Mouse (Mus musculus): Measurements from ENCODE around the gene Irgq. TPM values are rescaled to one million over a fixed set of nuclear protein-coding genes. Genes with fewer than 3 reads are reported as not detected.
"Not testable (repeated sequence)": the region's sequence is repeated elsewhere in the genome, so short reads cannot be mapped to it uniquely, and the experiment has no call there.

The Irgq gene
- polyA plus RNA-seq (2012; rRNA removed): 8.5 and 12.3 TPM in 2 replicates

DNA sequence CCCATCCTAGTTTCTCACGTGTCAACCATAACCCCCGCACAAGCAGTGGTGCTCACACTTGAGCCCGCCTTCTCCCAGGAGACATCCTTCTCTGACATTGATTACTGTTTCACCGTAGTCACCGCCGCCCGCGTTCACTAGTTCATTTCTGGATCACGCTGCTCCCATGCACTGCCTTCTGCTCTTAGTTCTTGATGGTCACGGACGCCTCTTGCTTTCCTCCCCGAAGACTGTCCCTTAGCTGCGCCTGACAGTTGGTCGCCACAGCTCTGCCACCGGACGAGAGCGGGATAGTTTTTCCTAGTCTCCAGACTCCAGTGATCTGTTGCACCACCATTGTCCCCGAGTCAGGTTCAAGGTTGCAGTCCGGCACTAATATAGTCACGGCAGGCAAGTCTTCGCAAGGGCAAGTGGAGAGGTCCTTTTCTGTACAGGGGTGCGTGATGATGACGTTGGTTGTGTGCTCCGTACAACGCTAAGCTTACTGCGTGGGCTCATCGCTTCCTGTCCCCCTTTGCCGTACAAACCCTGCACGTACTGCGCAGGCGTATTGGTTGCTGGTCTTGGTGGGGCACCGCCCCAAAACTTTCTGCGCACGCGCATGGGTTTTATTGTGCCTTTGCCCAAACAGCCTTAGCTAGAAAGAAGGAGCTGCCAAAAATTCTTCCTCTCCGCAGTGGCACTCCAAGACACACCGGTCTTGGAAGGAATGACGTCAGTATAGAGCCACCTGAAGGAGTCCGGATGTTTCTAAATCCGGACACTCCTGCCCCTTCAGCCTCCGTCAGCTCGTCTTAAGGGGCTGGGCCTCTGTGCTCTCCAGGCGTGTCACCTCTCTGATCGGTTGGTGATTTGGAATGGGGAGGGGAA is at the start of gene Irgq:
Gene Irgq (plus strand): TSS at position 628 of the 870 bp plus-strand sequence.
- Histone ChIP-seq H3K27ac (ENCODE audit: insufficient read depth, low read depth, low read length) (peak within 1 kb of the TSS; percentile 89), H3K4me3 (ENCODE audit: low read depth, low read length) (peak within 1 kb of the TSS; percentile 70), H3K27me3 (ENCODE audit: control insufficient read depth, insufficient read depth, low read length) (no peaks in the 10 kb centered on the region), H3K36me3 (ENCODE audit: control insufficient read depth, insufficient read depth, low read length) (peaks cover 21% of the 10 kb centered on the region), H3K4me1 (ENCODE audit: control insufficient read depth, insufficient read depth, insufficient read length, low read length) (peaks cover 5% of the 10 kb centered on the region)
- under 1% methylated on average over 44 of the region's 44 CpGs for WGBS
- no peak for TF ChIP-seq CTCF (IDR thresholded peaks at IDR 0.05; ENCODE audit: extremely low read depth, insufficient read length, insufficient replicate concordance, low read depth, low read length)

DNA sequence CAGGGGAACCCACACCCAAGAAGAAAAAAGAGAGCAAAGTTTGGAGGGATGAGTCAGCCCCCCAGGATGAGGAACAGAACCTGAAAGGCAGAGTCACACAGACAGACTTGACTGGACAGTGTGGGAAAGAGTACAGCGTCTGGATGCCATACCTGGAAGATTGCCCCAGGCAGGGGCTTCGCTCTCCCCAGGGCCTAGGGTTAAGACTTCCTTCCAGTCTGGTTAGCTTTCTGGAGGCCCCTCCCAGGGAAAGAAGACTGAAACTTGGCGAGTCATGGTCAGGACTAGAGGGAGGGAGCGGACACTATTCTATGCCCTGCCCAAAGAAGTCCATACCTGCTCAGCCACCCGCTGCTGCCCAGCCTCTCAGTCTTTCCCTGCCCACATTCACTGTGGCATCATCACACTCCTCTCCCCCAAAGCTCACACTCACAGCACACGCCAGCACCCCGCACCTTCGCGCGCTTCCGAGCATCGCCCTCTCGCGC is 49.5 kb upstream of the Irgq start:
- Histone ChIP-seq H3K36me3 (ENCODE audit: control insufficient read depth, insufficient read depth, low read length) (no peaks in the 10 kb centered on the region), H3K4me1 (ENCODE audit: control insufficient read depth, insufficient read depth, insufficient read length, low read length) (peaks cover 4% of the 10 kb centered on the region), H3K4me3 (ENCODE audit: low read depth, low read length) (peak overlapping the region; percentile 68), H3K27ac (ENCODE audit: insufficient read depth, low read depth, low read length) (no peak overlapping the region; the same call in 1 of the 2 replicates), H3K27me3 (ENCODE audit: control insufficient read depth, insufficient read depth, low read length) (peaks cover 21% of the 10 kb centered on the region)
- TF ChIP-seq CTCF (IDR thresholded peaks at IDR 0.05; ENCODE audit: extremely low read depth, insufficient read length, insufficient replicate concordance, low read depth, low read length) (no peak), POLR2A (IDR thresholded peaks at IDR 0.05; ENCODE audit: low read depth, low read length) (no peak)
- WGBS: 10% methylated on average over 14 of the region's 14 CpGs

DNA sequence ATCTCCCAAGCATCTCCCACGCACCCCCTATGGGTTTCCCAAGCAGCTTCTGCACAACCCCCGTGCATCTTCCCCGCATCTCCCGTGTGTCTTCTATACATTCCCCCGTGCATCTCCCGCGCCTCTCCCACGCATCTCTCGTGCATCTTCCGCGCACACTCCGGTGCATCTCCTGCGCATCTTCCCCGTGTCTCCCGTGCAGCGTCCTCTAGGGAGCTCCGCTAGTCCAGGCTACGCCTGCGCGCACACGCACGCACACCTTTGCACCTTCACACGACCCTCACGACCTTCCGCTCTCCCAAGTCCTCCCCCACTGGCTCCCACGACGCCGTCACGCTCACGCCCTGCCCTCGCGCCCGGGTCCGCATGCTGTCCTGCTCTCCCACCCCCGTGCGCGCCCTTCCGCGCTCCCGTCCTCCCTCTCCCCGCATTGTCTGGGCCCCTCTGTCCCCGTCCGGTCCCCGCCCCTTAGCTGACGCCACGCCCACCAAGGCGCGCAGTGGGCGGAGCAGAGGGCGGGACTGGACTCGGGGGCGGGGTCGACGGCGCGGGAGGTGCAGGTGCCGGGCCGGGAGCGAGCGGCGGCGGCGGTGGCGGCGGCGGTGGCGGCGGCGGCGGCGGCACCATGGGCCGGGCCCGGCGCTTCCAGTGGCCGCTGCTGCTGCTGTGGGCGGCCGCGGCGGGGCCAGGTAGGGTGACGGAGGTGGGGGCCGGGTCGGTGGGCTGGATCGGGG is 48.8 kb upstream of the Irgq start, which contains the start of gene Cadm4:
Gene Cadm4 (plus strand): TSS at position 550 of the 734 bp plus-strand sequence.
- TF ChIP-seq POLR2A (IDR thresholded peaks at IDR 0.05; ENCODE audit: low read depth, low read length) (no peak), CTCF (IDR thresholded peaks at IDR 0.05; ENCODE audit: extremely low read depth, insufficient read length, insufficient replicate concordance, low read depth, low read length) (no peak)

DNA sequence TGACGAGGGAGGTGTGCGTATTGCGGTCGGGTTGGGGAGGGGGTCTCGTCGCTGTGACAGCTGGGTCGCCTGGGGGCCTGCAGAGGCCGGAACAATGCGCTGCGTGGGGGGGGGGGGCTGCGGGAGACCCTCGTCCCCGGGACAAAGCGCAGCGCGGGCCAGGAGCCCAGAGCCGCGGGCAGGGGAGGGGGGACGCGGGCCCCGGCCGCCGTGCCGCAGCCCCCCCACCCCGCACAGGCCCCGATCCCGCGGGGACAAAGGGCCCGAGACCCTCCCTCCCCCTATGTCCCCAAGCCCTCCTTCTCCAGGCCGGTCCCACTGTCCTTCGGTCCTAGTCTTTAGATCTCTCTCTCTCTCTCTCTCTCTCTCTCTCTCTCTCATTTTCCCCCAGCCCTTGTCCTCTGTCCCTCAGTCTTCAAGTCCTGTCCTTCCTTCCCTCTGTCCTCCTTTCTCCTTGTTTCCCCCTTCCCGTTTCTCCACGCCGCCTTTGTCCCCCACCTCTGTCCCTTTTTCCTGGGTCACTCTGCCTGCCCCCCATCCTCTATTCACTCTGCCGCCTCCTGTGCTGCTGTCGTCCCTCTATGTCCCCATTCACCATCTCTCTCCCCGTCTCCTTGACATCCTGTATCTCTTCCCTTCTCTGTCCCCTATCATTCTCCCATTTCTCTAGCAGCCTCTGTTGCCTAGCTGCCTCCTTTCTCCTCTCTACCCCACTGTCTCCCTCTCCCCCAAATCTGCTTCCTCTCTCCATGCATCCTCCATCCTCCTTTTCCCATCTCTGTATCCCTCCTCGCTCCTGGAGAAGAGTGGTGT is 48.1 kb upstream of the Irgq start:
- no peak overlapping the region for H3K27ac ChIP-seq (ENCODE audit: insufficient read depth, low read depth, low read length)
- WGBS: 6% methylated on average over 20 of the region's 38 CpGs

More for the DNA sequence above, 48.8 kb upstream of the Irgq start, which contains the start of gene Cadm4:
- WGBS: 2% methylated on average over 56 of the region's 83 CpGs
- H3K4me1 ChIP-seq (ENCODE audit: control insufficient read depth, insufficient read depth, insufficient read length, low read length): peaks cover 4% of the 10 kb centered on the region
- no peak within 1 kb of the TSS for H3K27ac ChIP-seq (ENCODE audit: insufficient read depth, low read depth, low read length)
- no peaks in the 10 kb centered on the region for H3K36me3 ChIP-seq (ENCODE audit: control insufficient read depth, insufficient read depth, low read length)
- peak within 1 kb of the TSS; percentile 68 for H3K4me3 ChIP-seq (ENCODE audit: low read depth, low read length)
- H3K27me3 ChIP-seq (ENCODE audit: control insufficient read depth, insufficient read depth, low read length): peaks cover 21% of the 10 kb centered on the region

DNA sequence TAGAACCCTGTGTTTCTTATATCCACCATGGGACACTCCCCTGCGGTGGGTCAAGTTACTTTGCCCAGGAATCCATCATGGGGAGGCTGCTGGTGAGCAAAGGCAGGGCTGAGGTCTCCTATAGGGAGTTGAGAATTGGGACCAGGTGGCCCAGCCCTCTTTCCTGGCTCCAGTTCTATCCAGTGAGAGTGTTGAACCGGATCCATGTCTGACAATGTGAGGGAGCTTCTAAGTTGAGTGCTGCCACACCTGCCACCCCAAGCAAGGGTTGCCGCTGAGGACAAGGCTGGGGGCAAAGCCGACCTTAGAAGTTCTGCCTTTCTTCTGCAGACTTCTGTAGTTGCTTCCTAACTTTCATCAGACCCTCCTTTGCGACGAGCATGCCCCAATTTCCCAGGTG is 47.2 kb upstream of the Irgq start:
- H3K27me3 ChIP-seq (ENCODE audit: control insufficient read depth, insufficient read depth, low read length): peaks cover 21% of the 10 kb centered on the region
- H3K4me1 ChIP-seq (ENCODE audit: control insufficient read depth, insufficient read depth, insufficient read length, low read length); H3K36me3 ChIP-seq (ENCODE audit: control insufficient read depth, insufficient read depth, low read length); H3K27ac ChIP-seq (ENCODE audit: insufficient read depth, low read depth, low read length); H3K4me3 ChIP-seq (ENCODE audit: low read depth, low read length): not testable (repeated sequence)
- WGBS: 49% methylated on average over 6 of the region's 6 CpGs

More for the DNA sequence above, 48.1 kb upstream of the Irgq start:
- Histone ChIP-seq H3K4me1 (ENCODE audit: control insufficient read depth, insufficient read depth, insufficient read length, low read length) (peaks cover 4% of the 10 kb centered on the region), H3K4me3 (ENCODE audit: low read depth, low read length) (peak overlapping the region; percentile 68), H3K36me3 (ENCODE audit: control insufficient read depth, insufficient read depth, low read length) (no peaks in the 10 kb centered on the region), H3K27me3 (ENCODE audit: control insufficient read depth, insufficient read depth, low read length) (peaks cover 21% of the 10 kb centered on the region)
- no peak for TF ChIP-seq CTCF (IDR thresholded peaks at IDR 0.05; ENCODE audit: extremely low read depth, insufficient read length, insufficient replicate concordance, low read depth, low read length)
- TF ChIP-seq POLR2A (IDR thresholded peaks at IDR 0.05; ENCODE audit: low read depth, low read length): no peak

DNA sequence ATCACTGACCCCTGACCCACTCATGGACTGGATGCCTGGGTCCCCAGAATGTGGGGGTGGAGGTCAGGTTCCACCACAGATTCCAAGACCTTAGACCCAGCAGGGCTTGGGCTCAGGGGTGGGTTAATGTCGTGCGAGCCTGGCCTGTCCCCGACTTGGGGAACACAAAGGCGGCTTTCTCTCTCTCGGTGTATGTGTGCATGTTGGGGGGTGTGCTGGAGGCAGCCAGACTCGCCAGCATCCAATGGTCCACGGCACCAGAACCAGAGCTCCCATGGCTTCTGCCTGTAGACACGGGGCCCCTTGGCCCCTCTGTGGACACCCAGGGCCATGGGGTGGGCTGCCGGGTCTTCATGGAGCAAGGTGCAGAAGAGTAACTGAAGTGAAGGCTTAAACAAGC is 45.0 kb upstream of the Irgq start:
- H3K4me1 ChIP-seq (ENCODE audit: control insufficient read depth, insufficient read depth, insufficient read length, low read length): peaks cover 4% of the 10 kb centered on the region
- TF ChIP-seq CTCF (IDR thresholded peaks at IDR 0.05; ENCODE audit: extremely low read depth, insufficient read length, insufficient replicate concordance, low read depth, low read length) (no peak), POLR2A (IDR thresholded peaks at IDR 0.05; ENCODE audit: low read depth, low read length) (no peak)
- H3K27ac ChIP-seq (ENCODE audit: insufficient read depth, low read depth, low read length): no peak overlapping the region
- H3K27me3 ChIP-seq (ENCODE audit: control insufficient read depth, insufficient read depth, low read length): peaks cover 21% of the 10 kb centered on the region
- no peak overlapping the region for H3K4me3 ChIP-seq (ENCODE audit: low read depth, low read length)
- 84% methylated on average over 9 of the region's 9 CpGs for WGBS
- no peaks in the 10 kb centered on the region for H3K36me3 ChIP-seq (ENCODE audit: control insufficient read depth, insufficient read depth, low read length)

All from small intestine, adult 2 months (tissue).